Comparison of ENCODE assay signal across 8 mouse cellular contexts in genomic region chr2:35273536-35273935, GRCm38 (mm10). TPM values are rescaled to one million over a fixed set of nuclear protein-coding genes. Genes with fewer than 3 reads are reported as not detected.
DNase-seq lines count a peak whose midpoint lies in the region; ATAC-seq and TF ChIP-seq lines count a peak whose summit lies in the region.

No protein-coding gene starts in this region.

- H3K4me3 ChIP-seq in midbrain, postnatal 0 days (ENCODE audit: low read depth, low read length) = no peak overlapping the region
- no peak overlapping the region for H3K4me3 ChIP-seq in midbrain, embryonic 11.5 days (ENCODE audit: low read depth, low read length)
- H3K4me3 ChIP-seq in embryonic facial prominence, embryonic 14.5 days (ENCODE audit: low read depth, low read length) = no peak overlapping the region
- no peak overlapping the region for H3K4me3 ChIP-seq in limb, embryonic 10.5 days
- no peak overlapping the region for H3K4me3 ChIP-seq in forebrain, embryonic 16.5 days (replicated peaks; ENCODE audit: low read length)

- no peak overlapping the region for H3K9ac ChIP-seq in midbrain, postnatal 0 days (replicated peaks; ENCODE audit: low read length, poor library complexity, severe bottlenecking)
- no peak overlapping the region for H3K9ac ChIP-seq in midbrain, embryonic 11.5 days (ENCODE audit: low read length)
- H3K9ac ChIP-seq in embryonic facial prominence, embryonic 14.5 days (ENCODE audit: low read depth, low read length) = no peak overlapping the region
- H3K9ac ChIP-seq in forebrain, embryonic 16.5 days (replicated peaks; ENCODE audit: low read depth, low read length) = no peak overlapping the region

- no peaks in the 10 kb centered on the region for H3K4me1 ChIP-seq in midbrain, postnatal 0 days (ENCODE audit: insufficient read depth, low read length)
- no peaks in the 10 kb centered on the region; the same call in 1 of the 2 replicates for H3K4me1 ChIP-seq in midbrain, embryonic 11.5 days (ENCODE audit: control insufficient read depth, insufficient read depth, low read length)
- H3K4me1 ChIP-seq in embryonic facial prominence, embryonic 14.5 days (ENCODE audit: control insufficient read depth, insufficient read depth, low read length) = peaks cover 78% of the 10 kb centered on the region
- H3K4me1 ChIP-seq in limb, embryonic 10.5 days = peaks cover 33% of the 10 kb centered on the region
- peaks cover 2% of the 10 kb centered on the region; the same call in 1 of the 2 replicates for H3K4me1 ChIP-seq in forebrain, embryonic 16.5 days (replicated peaks; ENCODE audit: control insufficient read depth, insufficient read depth, low read length)

- no peaks in the 10 kb centered on the region for H3K36me3 ChIP-seq in midbrain, postnatal 0 days (ENCODE audit: insufficient read depth, low read length)
- H3K36me3 ChIP-seq in midbrain, embryonic 11.5 days (ENCODE audit: control insufficient read depth, insufficient read depth, low read length) = no peaks in the 10 kb centered on the region
- H3K36me3 ChIP-seq in embryonic facial prominence, embryonic 14.5 days (ENCODE audit: control insufficient read depth, insufficient read depth, low read length) = no peaks in the 10 kb centered on the region
- H3K36me3 ChIP-seq in limb, embryonic 10.5 days = no peaks in the 10 kb centered on the region
- no peaks in the 10 kb centered on the region for H3K36me3 ChIP-seq in forebrain, embryonic 16.5 days (ENCODE audit: control insufficient read depth, insufficient read depth)

- no peak overlapping the region for H3K27ac ChIP-seq in midbrain, postnatal 0 days (ENCODE audit: low read depth, low read length)
- no peak overlapping the region for H3K27ac ChIP-seq in midbrain, embryonic 11.5 days (ENCODE audit: low read depth, low read length)
- peak overlapping the region; percentile 79 for H3K27ac ChIP-seq in embryonic facial prominence, embryonic 14.5 days (replicated peaks; ENCODE audit: low read depth, low read length)
- peak overlapping the region; percentile 82 for H3K27ac ChIP-seq in limb, embryonic 10.5 days
- H3K27ac ChIP-seq in forebrain, embryonic 16.5 days (ENCODE audit: low read length) = no peak overlapping the region

- H3K9me3 ChIP-seq in midbrain, postnatal 0 days (ENCODE audit: low read length) = no peaks in the 10 kb centered on the region
- H3K9me3 ChIP-seq in midbrain, embryonic 11.5 days (ENCODE audit: control insufficient read depth, low read length) = no peaks in the 10 kb centered on the region
- no peaks in the 10 kb centered on the region for H3K9me3 ChIP-seq in embryonic facial prominence, embryonic 14.5 days (ENCODE audit: control insufficient read depth, low read length)
- no peaks in the 10 kb centered on the region for H3K9me3 ChIP-seq in limb, embryonic 10.5 days (replicated peaks)
- H3K9me3 ChIP-seq in forebrain, embryonic 16.5 days (ENCODE audit: control insufficient read depth, low read length) = no peaks in the 10 kb centered on the region

- intact Hi-C loops in heart, postnatal 14 days (cut with DNase I) = no loop called here

- no peak for TF ChIP-seq CTCF in midbrain, postnatal 0 days (IDR thresholded peaks at IDR 0.05)

- 49% methylated on average over 2 of the region's 2 CpGs for WGBS in midbrain, postnatal 0 days
- WGBS in midbrain, embryonic 11.5 days = 45% methylated on average over 2 of the region's 2 CpGs
- WGBS in embryonic facial prominence, embryonic 14.5 days = 11% methylated on average over 2 of the region's 2 CpGs
- WGBS in limb, embryonic 10.5 days = 6% methylated on average over 2 of the region's 2 CpGs
- WGBS in forebrain, embryonic 16.5 days = 35% methylated on average over 2 of the region's 2 CpGs

- no peaks in the 10 kb centered on the region for H3K27me3 ChIP-seq in midbrain, postnatal 0 days (ENCODE audit: insufficient read depth, low read length)
- H3K27me3 ChIP-seq in midbrain, embryonic 11.5 days (ENCODE audit: control insufficient read depth, insufficient read depth, low read length) = no peaks in the 10 kb centered on the region
- H3K27me3 ChIP-seq in embryonic facial prominence, embryonic 14.5 days (replicated peaks; ENCODE audit: control insufficient read depth, insufficient read depth, low read length) = no peaks in the 10 kb centered on the region
- peaks cover 6% of the 10 kb centered on the region; the same call in 1 of the 2 replicates for H3K27me3 ChIP-seq in limb, embryonic 10.5 days (ENCODE audit: low read depth, poor library complexity, severe bottlenecking)
- no peaks in the 10 kb centered on the region for H3K27me3 ChIP-seq in forebrain, embryonic 16.5 days (replicated peaks; ENCODE audit: control insufficient read depth, insufficient read depth, low read length)

- no peak for ATAC-seq in midbrain, postnatal 0 days (ENCODE audit: low FRiP score)
- no peak for ATAC-seq in midbrain, embryonic 11.5 days (ENCODE audit: low FRiP score)
- ATAC-seq in embryonic facial prominence, embryonic 14.5 days (ENCODE audit: low read depth) = peak; percentile 75
- no peak for ATAC-seq in forebrain, embryonic 16.5 days

- peak; percentile 33 for DNase-seq in midbrain, postnatal 0 days (ENCODE audit: low spot score)
- no peak for DNase-seq in midbrain, embryonic 11.5 days (ENCODE audit: low spot score, missing footprints)
- DNase-seq in embryonic facial prominence, embryonic 14.5 days (ENCODE audit: low spot score) = peak; percentile 95
- DNase-seq in heart, postnatal 14 days = peak; percentile 54 to 68
- DNase-seq in limb, embryonic 10.5 days (ENCODE audit: low spot score) = peak; percentile 48
- no peak for DNase-seq in natural killer cell, adult 2 months (ENCODE audit: low spot score in 2 of 2)
- no peak for DNase-seq in right cerebral cortex, postnatal 25 days

- no peak overlapping the region for H3K4me2 ChIP-seq in midbrain, postnatal 0 days (ENCODE audit: low read depth, low read length, poor library complexity, severe bottlenecking)
- no peak overlapping the region for H3K4me2 ChIP-seq in midbrain, embryonic 11.5 days
- H3K4me2 ChIP-seq in embryonic facial prominence, embryonic 14.5 days (ENCODE audit: low read depth, low read length) = no peak overlapping the region
- H3K4me2 ChIP-seq in forebrain, embryonic 16.5 days (ENCODE audit: low read length) = no peak overlapping the region

RNA-seq across cellular contexts. Expression of gene Gsn, which starts 17.4 kb away (rescaled TPM):
- 23.4 and 39.1 TPM in 2 replicates for total RNA-seq in midbrain, postnatal 0 days (2014; rRNA removed)
- 26.2 and 28.5 TPM in 2 replicates for polyA plus RNA-seq in midbrain, postnatal 0 days (2015; fragmentation: Nextera tagmentation; extraction: Ambion mirVana)
- 27.9 and 29.9 TPM in 2 replicates for polyA plus RNA-seq in midbrain, embryonic 11.5 days (2014; fragmentation: Nextera tagmentation; extraction: Ambion mirVana)
- polyA plus RNA-seq in embryonic facial prominence, embryonic 14.5 days (2014; fragmentation: Nextera tagmentation; extraction: Ambion mirVana) = 359 and 397 TPM in 2 replicates
- 100 to 1,000 TPM; 271 to 430 TPM for total RNA-seq in heart, postnatal 14 days (2021)
- polyA plus RNA-seq in limb, embryonic 10.5 days (2016; fragmentation: Nextera tagmentation; extraction: Ambion mirVana) = 9.5 and 19.7 TPM in 2 replicates
- 16.7 and 22.3 TPM in 2 replicates for polyA plus RNA-seq in forebrain, embryonic 16.5 days (2015; fragmentation: Nextera tagmentation; extraction: Ambion mirVana)

Comparison
In these comparisons a context has a peak if more than half of its experiments do, and no peak if none do; other contexts are left out.
1. DNase-seq: peak in midbrain, postnatal 0 days (single experiment), embryonic facial prominence, embryonic 14.5 days (single experiment), heart, postnatal 14 days (2 of 2) and limb, embryonic 10.5 days (single experiment); none in midbrain, embryonic 11.5 days (single experiment), natural killer cell, adult 2 months (0 of 2) and right cerebral cortex, postnatal 25 days (single experiment).
2. H3K27ac ChIP-seq: peak in embryonic facial prominence, embryonic 14.5 days (single experiment) and limb, embryonic 10.5 days (single experiment); none in midbrain, postnatal 0 days (single experiment), midbrain, embryonic 11.5 days (single experiment) and forebrain, embryonic 16.5 days (single experiment).
3. RNA of gene Gsn, which starts 17.4 kb away (polyA plus RNA-seq): 359 to 397 TPM in embryonic facial prominence, embryonic 14.5 days; 27.9 to 29.9 TPM in midbrain, embryonic 11.5 days, 26.2 to 28.5 TPM in midbrain, postnatal 0 days, 9.5 to 19.7 TPM in limb, embryonic 10.5 days and 16.7 to 22.3 TPM in forebrain, embryonic 16.5 days; every median in the first group is over 10 times any median in the second.